Comparison of ENCODE assay signal across 13 mouse cellular contexts in the genomic region with DNA sequence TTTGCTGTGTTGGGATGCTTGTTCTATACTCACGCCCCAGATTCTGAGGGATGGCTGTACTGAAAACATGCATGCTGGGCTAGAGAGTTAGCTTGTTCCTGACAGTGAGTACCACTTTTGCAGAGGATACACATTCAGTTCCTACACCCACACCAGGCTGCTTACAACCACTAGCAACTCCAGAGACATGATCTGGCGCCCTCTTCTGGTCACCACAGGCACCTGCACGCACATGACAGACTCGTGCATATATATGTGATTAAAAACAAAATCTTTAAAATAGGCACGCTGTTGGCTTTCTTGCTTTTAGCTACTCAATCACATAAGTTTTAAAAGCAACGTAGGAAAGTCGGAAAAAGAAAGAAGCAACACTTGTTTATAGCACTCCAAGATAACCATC. TPM values are rescaled to one million over a fixed set of nuclear protein-coding genes. Genes with fewer than 3 reads are reported as not detected.
A peak's percentile ranks its signal among the peaks of the same experiment; 100 is the strongest.
DNase-seq lines count a peak whose midpoint lies in the region; ATAC-seq and TF ChIP-seq lines count a peak whose summit lies in the region.
"Had no signal": no experiment of that assay in that cellular context is flagged by ENCODE, and none has a peak within 500 bp of the region (broad histone marks: within the 10 kb centered on the region; RNA-seq: fewer than 3 reads in every experiment).

No protein-coding gene starts in this region.

- no peak overlapping the region for H3K27ac ChIP-seq in liver, embryonic 12.5 days
- H3K27ac ChIP-seq in stomach, postnatal 0 days (replicated peaks): no peak overlapping the region
- no peak overlapping the region for H3K27ac ChIP-seq in hindbrain, embryonic 10.5 days
- H3K27ac ChIP-seq: embryonic facial prominence, embryonic 13.5 days; hindbrain, embryonic 13.5 days; lung, embryonic 15.5 days had no signal

- no peaks in the 10 kb centered on the region for H3K36me3 ChIP-seq in liver, embryonic 12.5 days
- H3K36me3 ChIP-seq in stomach, postnatal 0 days (ENCODE audit: control insufficient read depth, insufficient read depth, low read length): no peaks in the 10 kb centered on the region
- H3K36me3 ChIP-seq in hindbrain, embryonic 10.5 days: 0 out of 2 replicates have a peak, but pooled peaks cover 2% of the 10 kb centered on the region
- H3K36me3 ChIP-seq: embryonic facial prominence, embryonic 13.5 days; hindbrain, embryonic 13.5 days; lung, embryonic 15.5 days had no signal

- WGBS in liver, embryonic 12.5 days (ENCODE audit: insufficient replicate concordance): 72% methylated on average over 7 of the region's 7 CpGs
- 86% methylated on average over 7 of the region's 7 CpGs for WGBS in stomach, postnatal 0 days
- WGBS in hindbrain, embryonic 10.5 days: 80% methylated on average over 7 of the region's 7 CpGs

- peaks cover 50% of the 10 kb centered on the region for H3K4me1 ChIP-seq in liver, embryonic 12.5 days
- H3K4me1 ChIP-seq in stomach, postnatal 0 days (replicated peaks; ENCODE audit: control insufficient read depth, insufficient read depth): peaks cover 8% of the 10 kb centered on the region; the same call in 1 of the 2 replicates
- H3K4me1 ChIP-seq in hindbrain, embryonic 10.5 days (replicated peaks): peaks cover 43% of the 10 kb centered on the region

- no peaks in the 10 kb centered on the region for H3K9me3 ChIP-seq in liver, embryonic 12.5 days (replicated peaks)
- no peaks in the 10 kb centered on the region for H3K9me3 ChIP-seq in stomach, postnatal 0 days (ENCODE audit: control insufficient read depth, low read length)
- peaks cover 3% of the 10 kb centered on the region; the same call in 1 of the 2 replicates for H3K9me3 ChIP-seq in hindbrain, embryonic 10.5 days
- H3K9me3 ChIP-seq: embryonic facial prominence, embryonic 13.5 days; hindbrain, embryonic 13.5 days; lung, embryonic 15.5 days had no signal

- no peak for TF ChIP-seq EP300 in stomach, postnatal 0 days (optimal IDR thresholded peaks at IDR 0.05)

- peak; percentile 64 for TF ChIP-seq CTCF in stomach, postnatal 0 days (IDR thresholded peaks at IDR 0.05; ENCODE audit: low read depth)

- peaks cover 22% of the 10 kb centered on the region for H3K27me3 ChIP-seq in liver, embryonic 12.5 days (replicated peaks)
- H3K27me3 ChIP-seq in stomach, postnatal 0 days (ENCODE audit: control insufficient read depth, insufficient read depth, low read length): no peaks in the 10 kb centered on the region
- H3K27me3 ChIP-seq in hindbrain, embryonic 10.5 days (ENCODE audit: insufficient read depth, poor library complexity, severe bottlenecking): no peaks in the 10 kb centered on the region
- H3K27me3 ChIP-seq: embryonic facial prominence, embryonic 13.5 days; hindbrain, embryonic 13.5 days; lung, embryonic 15.5 days had no signal

- no peak overlapping the region for H3K4me3 ChIP-seq in liver, embryonic 12.5 days
- H3K4me3 ChIP-seq in stomach, postnatal 0 days (ENCODE audit: low read depth, low read length): no peak overlapping the region
- H3K4me3 ChIP-seq in hindbrain, embryonic 10.5 days: no peak overlapping the region
- H3K4me3 ChIP-seq: embryonic facial prominence, embryonic 13.5 days; hindbrain, embryonic 13.5 days; lung, embryonic 15.5 days had no signal

- DNase-seq in liver (peak; percentile 63), ES-CJ7 (ENCODE audit: low read depth, low spot score) (peak; percentile 58)
- DNase-seq in brain, adult 2 months (ENCODE audit: low read depth, low spot score): peak; percentile 50
- DNase-seq in stomach, postnatal 0 days (ENCODE audit: low spot score): no peak
- DNase-seq in hindbrain, embryonic 10.5 days (ENCODE audit: low spot score): no peak
- DNase-seq: adrenal gland, postnatal 25 days; gastrocnemius, postnatal 14 days; layer of hippocampus, adult 9-11 months had no signal

- H3K4me2 ChIP-seq in liver, embryonic 12.5 days: no peak overlapping the region
- no peak overlapping the region for H3K4me2 ChIP-seq in stomach, postnatal 0 days (replicated peaks; ENCODE audit: low read depth)
- H3K4me2 ChIP-seq: embryonic facial prominence, embryonic 13.5 days; hindbrain, embryonic 13.5 days; lung, embryonic 15.5 days had no signal

- no peak for ATAC-seq in liver, embryonic 12.5 days
- no peak for ATAC-seq in stomach, postnatal 0 days (ENCODE audit: low FRiP score, low TSS enrichment)
- ATAC-seq in megakaryocyte progenitor cell, adult 5-6 weeks (replicated peaks; ENCODE audit: poor library complexity): no peak

- H3K9ac ChIP-seq in liver, embryonic 12.5 days: no peak overlapping the region
- no peak overlapping the region for H3K9ac ChIP-seq in stomach, postnatal 0 days (ENCODE audit: low read length)
- H3K9ac ChIP-seq: embryonic facial prominence, embryonic 13.5 days; hindbrain, embryonic 13.5 days; lung, embryonic 15.5 days had no signal

RNA-seq across cellular contexts. Expression of a gene that starts 45.1 kb away (rescaled TPM):
- polyA plus RNA-seq in liver, embryonic 12.5 days (2016; fragmentation: Nextera tagmentation; extraction: Ambion mirVana): 14.7 and 16.5 TPM in 2 replicates
- 264 and 268 TPM in 2 replicates for polyA plus RNA-seq in stomach, postnatal 0 days (2015; fragmentation: Nextera tagmentation; extraction: Ambion mirVana)
- 132 and 146 TPM in 2 replicates for total RNA-seq in megakaryocyte progenitor cell, adult 5-6 weeks (2015)
- total RNA-seq in megakaryocyte progenitor cell, adult 5-6 weeks (2017): 44.7 and 52.2 TPM in 2 replicates
- 0.42 TPM in 1 of 2 replicates, not detected in the other for polyA plus RNA-seq in hindbrain, embryonic 10.5 days (2016; fragmentation: Nextera tagmentation; extraction: Ambion mirVana)

Comparison
In these comparisons a context has a peak if more than half of its experiments do, and no peak if none do; other contexts are left out.
1. DNase-seq: peak in liver (single experiment), ES-CJ7 (single experiment) and brain, adult 2 months (single experiment); none in stomach, postnatal 0 days (single experiment) and hindbrain, embryonic 10.5 days (single experiment).
2. RNA of a gene that starts 45.1 kb away (polyA plus RNA-seq): 264 to 268 TPM in stomach, postnatal 0 days; 14.7 to 16.5 TPM in liver, embryonic 12.5 days and 0.42 TPM in hindbrain, embryonic 10.5 days; every median in the first group is over 10 times any median in the second.